Mouse (Mus musculus) gastrocnemius, adult 18-20 months (tissue): Measurements from ENCODE around the gene Clec2l. TPM values are rescaled to one million over a fixed set of nuclear protein-coding genes. Genes with fewer than 3 reads are reported as not detected.
"Not testable (repeated sequence)": the region's sequence is repeated elsewhere in the genome, so short reads cannot be mapped to it uniquely, and the experiment has no call there.

Experiments used
- DNase-seq: peaks from one replicate; pipeline ENCODE4 v3.0.0; 2021; ENCODE audit warnings: low spot score
- total RNA-seq, 2 experiments: library from RNA; stranded (reverse); gene quantifications; 2 replicates each; pipeline ENCODE4 v1.2.3; 2021

Gene Clec2l
- total RNA-seq, 2 experiments from 2014 or later: not detected

- DNase-seq: not testable (repeated sequence)
These were observed 7.6 kb downstream of the Clec2l start for GRCm38 (mm10) chr6:38670488-38670887.

- no peak for DNase-seq
These were observed 8.4 kb downstream of the Clec2l start for GRCm38 (mm10) chr6:38671270-38671669.

- DNase-seq: no peak
These were observed 9.1 kb downstream of the Clec2l start for GRCm38 (mm10) chr6:38672011-38672410.

- DNase-seq: no peak
These were observed 13.3 kb downstream of the Clec2l start for GRCm38 (mm10) chr6:38676217-38676616.

- no peak for DNase-seq
These were observed 13.9 kb downstream of the Clec2l start for GRCm38 (mm10) chr6:38676723-38677122.

GRCm38 (mm10) chr6:38677629-38678028 lies 14.8 kb downstream of the Clec2l start:
- DNase-seq: no peak

GRCm38 (mm10) chr6:38682532-38682931 lies 19.7 kb downstream of the Clec2l start:
- DNase-seq: no peak

- no peak for DNase-seq
These were observed 24.3 kb downstream of the Clec2l start for GRCm38 (mm10) chr6:38687216-38687615.

- no peak for DNase-seq
These were observed 26.0 kb downstream of the Clec2l start for GRCm38 (mm10) chr6:38688841-38689240.

GRCm38 (mm10) chr6:38690615-38691014 lies 27.7 kb downstream of the Clec2l start:
- DNase-seq: no peak

GRCm38 (mm10) chr6:38691052-38691451 lies 28.2 kb downstream of the Clec2l start:
- no peak for DNase-seq

GRCm38 (mm10) chr6:38692556-38692955 lies 29.7 kb downstream of the Clec2l start:
- no peak for DNase-seq

GRCm38 (mm10) chr6:38695380-38696054 lies 32.6 kb downstream of the Clec2l start:
- peak; percentile 79 for DNase-seq

- DNase-seq: no peak
These were observed 33.7 kb downstream of the Clec2l start for GRCm38 (mm10) chr6:38696570-38696969.

- DNase-seq: no peak
These were observed 35.5 kb downstream of the Clec2l start for GRCm38 (mm10) chr6:38698233-38698889.

- no peak for DNase-seq
These were observed 38.6 kb downstream of the Clec2l start for GRCm38 (mm10) chr6:38701421-38701820.

GRCm38 (mm10) chr6:38702810-38703399 lies 40.0 kb downstream of the Clec2l start:
- DNase-seq: peak; percentile 40

- no peak for DNase-seq
These were observed 40.7 kb downstream of the Clec2l start for GRCm38 (mm10) chr6:38703526-38703925.

GRCm38 (mm10) chr6:38704264-38704984 lies 41.6 kb downstream of the Clec2l start:
- no peak for DNase-seq

GRCm38 (mm10) chr6:38710449-38710848 lies 47.6 kb downstream of the Clec2l start:
- DNase-seq: peak; percentile 51

- DNase-seq: no peak
These were observed 51.4 kb downstream of the Clec2l start for GRCm38 (mm10) chr6:38713957-38714898.
